Mouse (Mus musculus): ENCODE results near the gene 2310057M21Rik. TPM values are rescaled to one million over a fixed set of nuclear protein-coding genes. Genes with fewer than 3 reads are reported as not detected.

2310057M21Rik gene
- polyA plus RNA-seq, 1 experiment from 2014 or later, result 28.7 TPM

- H3K36me3 ChIP-seq (ENCODE audit: control insufficient read depth, insufficient read depth, low read length), result peaks cover 2% of the 10 kb centered on the region; the same call in 1 of the 2 replicates
- no peaks in the 10 kb centered on the region for H3K4me1 ChIP-seq (ENCODE audit: control insufficient read depth, insufficient read depth, low read length)
- no peak within 1 kb of the TSS for H3K4me3 ChIP-seq (ENCODE audit: low read depth, low read length)
- ATAC-seq (ENCODE audit: insufficient read depth, low FRiP score, low TSS enrichment) (no peak), DNase-seq (ENCODE audit: low spot score) (no peak)
- no peaks in the 10 kb centered on the region for H3K9me3 ChIP-seq (ENCODE audit: control insufficient read depth, low read length)
- H3K27me3 ChIP-seq (ENCODE audit: control insufficient read depth, insufficient read depth, low read length), result no peaks in the 10 kb centered on the region
- no peak within 1 kb of the TSS for H3K27ac ChIP-seq (ENCODE audit: low read depth, low read length)
- WGBS, result 51% methylated on average over 1 of the region's 1 CpGs
- no peak within 1 kb of the TSS for H3K4me2 ChIP-seq (ENCODE audit: low read depth)
- no peak within 1 kb of the TSS for H3K9ac ChIP-seq (ENCODE audit: low read length)
Observed at GRCm38 (mm10) chr7:131333564-131333963, 29.0 kb downstream of the 2310057M21Rik start, which contains the start of gene Fam24a. TSS of gene Fam24a (plus strand) at chr7:131333864.

DNA sequence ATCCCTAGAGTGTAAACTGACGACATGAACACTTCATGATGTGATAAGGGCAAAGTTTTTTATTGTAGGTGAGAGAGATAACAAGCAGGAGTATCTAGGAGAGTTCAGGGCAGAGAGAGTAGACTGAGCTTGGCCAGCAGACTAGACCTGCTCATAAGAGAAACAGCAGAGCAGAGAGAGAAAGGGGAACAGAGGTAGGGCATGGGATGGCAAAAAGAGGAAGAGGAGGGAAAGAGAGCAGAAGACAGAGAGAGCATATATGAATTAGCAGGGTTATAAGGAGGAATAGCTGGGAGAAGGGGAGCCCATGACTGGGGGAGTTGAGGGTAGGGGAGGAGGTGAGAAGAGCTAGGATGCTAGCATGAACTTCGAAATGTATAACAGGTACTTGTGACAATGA is 30.9 kb downstream of the 2310057M21Rik start:
- H3K4me2 ChIP-seq (ENCODE audit: low read depth), result no peak overlapping the region
- H3K9me3 ChIP-seq (ENCODE audit: control insufficient read depth, low read length), result no peaks in the 10 kb centered on the region
- no peaks in the 10 kb centered on the region for H3K27me3 ChIP-seq (ENCODE audit: control insufficient read depth, insufficient read depth, low read length)
- ATAC-seq (ENCODE audit: insufficient read depth, low FRiP score, low TSS enrichment), result no peak
- H3K27ac ChIP-seq (ENCODE audit: low read depth, low read length), result no peak overlapping the region
- H3K9ac ChIP-seq (ENCODE audit: low read length), result no peak overlapping the region
- H3K4me1 ChIP-seq (ENCODE audit: control insufficient read depth, insufficient read depth, low read length), result no peaks in the 10 kb centered on the region
- H3K4me3 ChIP-seq (ENCODE audit: low read depth, low read length), result no peak overlapping the region
- no peaks in the 10 kb centered on the region for H3K36me3 ChIP-seq (ENCODE audit: control insufficient read depth, insufficient read depth, low read length)
- 78% methylated on average over 2 of the region's 2 CpGs for WGBS
- no peak for DNase-seq (ENCODE audit: low spot score)

- Histone ChIP-seq H3K9me3 (ENCODE audit: control insufficient read depth, low read length) (no peaks in the 10 kb centered on the region), H3K4me3 (ENCODE audit: low read depth, low read length) (no peak within 1 kb of the TSS), H3K4me1 (ENCODE audit: control insufficient read depth, insufficient read depth, low read length) (no peaks in the 10 kb centered on the region), H3K9ac (ENCODE audit: low read length) (no peak within 1 kb of the TSS), H3K36me3 (ENCODE audit: control insufficient read depth, insufficient read depth, low read length) (no peaks in the 10 kb centered on the region), H3K27ac (ENCODE audit: low read depth, low read length) (no peak within 1 kb of the TSS), H3K4me2 (ENCODE audit: low read depth) (no peak within 1 kb of the TSS), H3K27me3 (ENCODE audit: control insufficient read depth, insufficient read depth, low read length) (no peaks in the 10 kb centered on the region)
- 94% methylated on average over 5 of the region's 5 CpGs for WGBS
- ATAC-seq (ENCODE audit: insufficient read depth, low FRiP score, low TSS enrichment), result no peak
- no peak for DNase-seq (ENCODE audit: low spot score)
Observed at GRCm38 (mm10) chr7:131329416-131329815, 33.1 kb downstream of the 2310057M21Rik start, which contains the start of gene Fam24b. TSS of gene Fam24b (minus strand) at chr7:131329516.

DNA sequence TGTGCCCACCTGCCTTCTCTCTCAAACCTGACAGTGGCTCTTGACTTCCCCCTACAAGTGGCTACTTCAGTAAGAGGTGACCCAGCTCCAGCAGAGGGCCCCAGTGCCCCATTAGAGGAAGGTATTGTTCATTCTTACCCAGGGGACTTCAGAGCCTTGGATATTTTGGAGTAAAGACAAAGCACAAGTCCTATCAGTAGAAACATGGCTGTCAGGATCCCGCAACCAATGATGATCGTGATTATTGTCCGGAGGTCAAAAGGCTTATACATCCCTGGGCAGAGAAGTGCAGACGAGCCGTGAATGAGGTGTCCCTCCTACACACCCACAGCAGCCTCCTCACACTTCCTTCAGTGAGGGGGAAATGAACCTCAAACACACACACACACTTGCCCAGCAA is 35.5 kb downstream of the 2310057M21Rik start:
- DNase-seq (ENCODE audit: low spot score) (no peak), ATAC-seq (ENCODE audit: insufficient read depth, low FRiP score, low TSS enrichment) (no peak)
- Histone ChIP-seq H3K9ac (ENCODE audit: low read length) (no peak overlapping the region), H3K4me1 (ENCODE audit: control insufficient read depth, insufficient read depth, low read length) (no peaks in the 10 kb centered on the region), H3K4me3 (ENCODE audit: low read depth, low read length) (no peak overlapping the region), H3K27me3 (ENCODE audit: control insufficient read depth, insufficient read depth, low read length) (no peaks in the 10 kb centered on the region), H3K4me2 (ENCODE audit: low read depth) (no peak overlapping the region), H3K27ac (ENCODE audit: low read depth, low read length) (no peak overlapping the region), H3K9me3 (ENCODE audit: control insufficient read depth, low read length) (no peaks in the 10 kb centered on the region), H3K36me3 (ENCODE audit: control insufficient read depth, insufficient read depth, low read length) (no peaks in the 10 kb centered on the region)
- 92% methylated on average over 5 of the region's 5 CpGs for WGBS

- H3K9me3 ChIP-seq (ENCODE audit: control insufficient read depth, low read length), result no peaks in the 10 kb centered on the region
- no peak within 1 kb of the TSS for H3K9ac ChIP-seq (ENCODE audit: low read length)
- ATAC-seq (ENCODE audit: insufficient read depth, low FRiP score, low TSS enrichment) (no peak), DNase-seq (ENCODE audit: low spot score) (no peak)
- no peaks in the 10 kb centered on the region for H3K4me1 ChIP-seq (ENCODE audit: control insufficient read depth, insufficient read depth, low read length)
- 81% methylated on average over 2 of the region's 2 CpGs for WGBS
- no peak within 1 kb of the TSS for H3K4me3 ChIP-seq (ENCODE audit: low read depth, low read length)
- no peaks in the 10 kb centered on the region for H3K36me3 ChIP-seq (ENCODE audit: control insufficient read depth, insufficient read depth, low read length)
- no peak within 1 kb of the TSS for H3K27ac ChIP-seq (ENCODE audit: low read depth, low read length)
- H3K4me2 ChIP-seq (ENCODE audit: low read depth), result no peak within 1 kb of the TSS
- H3K27me3 ChIP-seq (ENCODE audit: control insufficient read depth, insufficient read depth, low read length), result no peaks in the 10 kb centered on the region
Observed at GRCm38 (mm10) chr7:131322192-131322591, 40.4 kb downstream of the 2310057M21Rik start, which contains the start of gene Cuzd1. TSS of gene Cuzd1 (minus strand) at chr7:131322292.

GRCm38 (mm10) chr7:131318340-131318739 is 44.2 kb downstream of the 2310057M21Rik start:
- Histone ChIP-seq H3K9ac (ENCODE audit: low read length) (no peak overlapping the region), H3K4me2 (ENCODE audit: low read depth) (no peak overlapping the region), H3K27me3 (ENCODE audit: control insufficient read depth, insufficient read depth, low read length) (no peaks in the 10 kb centered on the region), H3K9me3 (ENCODE audit: control insufficient read depth, low read length) (no peaks in the 10 kb centered on the region), H3K4me1 (ENCODE audit: control insufficient read depth, insufficient read depth, low read length) (no peaks in the 10 kb centered on the region), H3K36me3 (ENCODE audit: control insufficient read depth, insufficient read depth, low read length) (no peaks in the 10 kb centered on the region), H3K4me3 (ENCODE audit: low read depth, low read length) (no peak overlapping the region), H3K27ac (ENCODE audit: low read depth, low read length) (no peak overlapping the region)
- DNase-seq (ENCODE audit: low spot score), result no peak
- WGBS, result 74% methylated on average over 5 of the region's 7 CpGs
- ATAC-seq (ENCODE audit: insufficient read depth, low FRiP score, low TSS enrichment), result no peak

- Histone ChIP-seq H3K4me3 (ENCODE audit: low read depth, low read length) (no peak overlapping the region), H3K27me3 (ENCODE audit: control insufficient read depth, insufficient read depth, low read length) (no peaks in the 10 kb centered on the region), H3K36me3 (ENCODE audit: control insufficient read depth, insufficient read depth, low read length) (no peaks in the 10 kb centered on the region), H3K4me1 (ENCODE audit: control insufficient read depth, insufficient read depth, low read length) (no peaks in the 10 kb centered on the region), H3K9ac (ENCODE audit: low read length) (no peak overlapping the region), H3K27ac (ENCODE audit: low read depth, low read length) (no peak overlapping the region), H3K4me2 (ENCODE audit: low read depth) (no peak overlapping the region), H3K9me3 (ENCODE audit: control insufficient read depth, low read length) (no peaks in the 10 kb centered on the region)
- WGBS, result 74% methylated on average over 12 of the region's 12 CpGs
- ATAC-seq (ENCODE audit: insufficient read depth, low FRiP score, low TSS enrichment) (no peak), DNase-seq (ENCODE audit: low spot score) (no peak)
Observed at GRCm38 (mm10) chr7:131317587-131317986, 45.0 kb downstream of the 2310057M21Rik start.

DNA sequence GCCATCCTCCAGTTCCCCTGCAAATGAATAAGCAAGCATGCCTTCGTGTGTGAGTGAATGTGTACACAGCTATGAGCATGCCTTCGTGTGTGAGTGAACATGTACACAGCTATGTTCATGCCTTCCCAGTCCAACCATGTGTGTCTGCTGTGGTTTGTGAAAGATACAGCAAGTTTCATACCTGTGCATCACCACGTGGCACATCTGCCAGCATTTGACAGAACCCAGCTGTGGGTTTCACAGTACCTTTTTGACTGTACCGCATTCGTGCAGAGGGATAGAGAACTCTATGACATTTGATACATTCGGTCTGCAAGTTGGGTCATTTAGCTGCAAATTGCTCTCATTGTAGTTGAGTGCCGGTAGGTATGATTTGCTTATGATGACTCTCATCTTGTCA is 48.1 kb downstream of the 2310057M21Rik start:
- WGBS, result 88% methylated on average over 7 of the region's 7 CpGs
- H3K36me3 ChIP-seq (ENCODE audit: control insufficient read depth, insufficient read depth, low read length), result no peaks in the 10 kb centered on the region
- H3K4me2 ChIP-seq (ENCODE audit: low read depth), result no peak overlapping the region
- no peaks in the 10 kb centered on the region for H3K27me3 ChIP-seq (ENCODE audit: control insufficient read depth, insufficient read depth, low read length)
- no peak overlapping the region for H3K27ac ChIP-seq (ENCODE audit: low read depth, low read length)
- no peak overlapping the region for H3K9ac ChIP-seq (ENCODE audit: low read length)
- ATAC-seq (ENCODE audit: insufficient read depth, low FRiP score, low TSS enrichment), result no peak
- H3K9me3 ChIP-seq (ENCODE audit: control insufficient read depth, low read length), result no peaks in the 10 kb centered on the region
- H3K4me3 ChIP-seq (ENCODE audit: low read depth, low read length), result no peak overlapping the region
- no peak for DNase-seq (ENCODE audit: low spot score)
- no peaks in the 10 kb centered on the region for H3K4me1 ChIP-seq (ENCODE audit: control insufficient read depth, insufficient read depth, low read length)

DNA sequence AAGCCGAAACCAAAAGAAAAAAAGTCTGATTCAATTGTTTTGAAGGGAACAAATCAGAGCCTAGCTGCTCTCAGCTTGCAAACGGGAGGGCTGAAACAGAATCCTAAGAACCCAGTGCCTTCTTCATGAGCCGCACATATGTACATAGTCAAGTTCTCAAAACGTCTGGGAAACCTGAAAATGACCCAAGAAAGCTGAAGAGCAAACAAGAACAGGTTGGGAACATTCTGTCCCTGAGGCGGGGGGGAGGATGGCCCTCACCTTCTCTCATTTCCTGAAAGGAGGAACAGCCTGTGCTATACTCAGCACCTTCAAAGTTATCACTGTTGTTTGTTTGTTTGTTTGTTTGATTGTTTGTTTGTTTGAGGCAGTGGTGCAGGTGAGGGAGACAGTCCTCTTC is 55.8 kb downstream of the 2310057M21Rik start:
- Histone ChIP-seq H3K9ac (ENCODE audit: low read length) (no peak overlapping the region), H3K4me3 (ENCODE audit: low read depth, low read length) (no peak overlapping the region), H3K4me2 (ENCODE audit: low read depth) (no peak overlapping the region), H3K36me3 (ENCODE audit: control insufficient read depth, insufficient read depth, low read length) (no peaks in the 10 kb centered on the region), H3K27me3 (ENCODE audit: control insufficient read depth, insufficient read depth, low read length) (no peaks in the 10 kb centered on the region), H3K4me1 (ENCODE audit: control insufficient read depth, insufficient read depth, low read length) (no peaks in the 10 kb centered on the region), H3K9me3 (ENCODE audit: control insufficient read depth, low read length) (no peaks in the 10 kb centered on the region), H3K27ac (ENCODE audit: low read depth, low read length) (no peak overlapping the region)
- WGBS, result 83% methylated on average over 5 of the region's 5 CpGs
- DNase-seq (ENCODE audit: low spot score) (no peak), ATAC-seq (ENCODE audit: insufficient read depth, low FRiP score, low TSS enrichment) (no peak)
